Comparison of ENCODE assay signal across 11 mouse cellular contexts in the genomic region with DNA sequence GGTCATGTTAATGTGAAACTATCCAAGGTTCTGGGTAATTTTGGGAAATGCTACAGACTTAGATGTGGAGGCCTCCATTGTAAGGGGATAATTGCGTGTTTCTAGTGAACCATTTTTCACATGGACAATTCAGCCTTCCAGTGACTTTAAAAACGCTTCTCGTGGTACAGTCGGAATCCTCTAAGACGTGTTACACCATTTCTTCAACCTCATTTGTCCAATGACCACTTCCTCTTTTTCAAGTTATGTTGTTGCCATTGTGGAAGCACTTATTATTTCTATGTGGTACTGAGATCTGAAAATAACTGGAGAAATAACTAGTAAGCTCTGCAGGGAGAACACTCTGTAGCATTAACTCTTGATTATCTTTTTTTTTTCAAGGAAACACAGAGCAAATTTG.
"Had no signal": no experiment of that assay in that cellular context is flagged by ENCODE, and none has a peak within 500 bp of the region (broad histone marks: within the 10 kb centered on the region; RNA-seq: fewer than 3 reads in every experiment).

No protein-coding gene starts in this region.

- DNase-seq: retina, postnatal 1 day; right cerebral cortex, adult 18-20 months; right cerebral cortex, postnatal 14 days; right cerebral cortex, postnatal 25 days; right cerebral cortex, postnatal 4 days; thymus, adult 18-20 months; thymus, adult 2 months; thymus, postnatal 14 days; thymus, postnatal 25 days; thymus, postnatal 36 days; thymus, postnatal 4 days had no signal
